Mouse (Mus musculus): ENCODE results near the gene Gtf2i.

DNA sequence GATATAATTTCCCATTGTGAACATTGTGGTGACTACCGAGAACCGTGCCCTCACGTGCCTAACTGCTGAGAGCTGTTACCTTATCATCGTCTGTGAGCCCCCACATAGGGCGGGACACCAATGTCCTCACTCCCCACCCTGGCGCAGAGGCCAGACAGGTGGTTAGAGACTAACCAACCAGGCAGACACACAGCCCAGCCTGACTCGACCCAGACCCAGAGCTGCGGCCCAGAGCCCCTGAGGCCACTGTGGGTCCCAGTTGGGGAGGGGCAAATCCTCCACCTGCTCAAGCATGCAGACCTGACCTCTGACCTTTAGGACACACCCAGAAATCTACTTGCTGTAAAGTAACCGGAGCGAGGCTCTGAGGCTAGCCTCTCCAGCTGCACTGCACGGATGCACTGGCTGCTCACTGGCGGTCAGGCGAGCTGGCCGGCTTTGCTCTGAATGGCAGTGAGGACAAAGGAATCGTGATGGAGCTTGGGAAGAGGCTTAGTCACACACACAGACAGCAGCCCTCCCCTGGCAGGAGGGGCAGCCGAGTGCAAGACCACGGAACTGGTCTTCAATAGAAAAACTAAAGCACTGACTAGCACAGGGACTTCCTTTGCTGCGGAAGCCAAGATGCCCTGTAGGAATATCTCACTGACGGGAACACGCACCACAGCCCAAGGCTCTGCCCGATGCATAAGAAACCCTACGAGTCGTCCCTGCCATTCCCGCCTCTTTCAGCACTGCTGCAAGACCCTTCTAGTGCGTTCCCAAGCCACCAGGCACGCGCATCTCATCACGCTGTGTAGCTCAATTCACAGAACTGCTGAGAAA lies 76.4 kb downstream of the Gtf2i start:
- TF ChIP-seq EP300 (IDR thresholded peaks at IDR 0.05; ENCODE audit: insufficient read depth, low read depth, low read length) (no peak), POLR2A (IDR thresholded peaks at IDR 0.05; ENCODE audit: insufficient read depth, low read depth, low read length) (no peak), CTCF (IDR thresholded peaks at IDR 0.05) (no peak)

Measured in heart, adult 2 months (tissue).